Mouse (Mus musculus) v-Abl transformed pro-B cells (cell line): ENCODE results near the gene Neb.
"Not testable (repeated sequence)": the region's sequence is repeated elsewhere in the genome, so short reads cannot be mapped to it uniquely, and the experiment has no call there.

Experiments used
- in situ Hi-C, 2 experiments: fragments of 400-800 bp; cut with MboI; formaldehyde crosslinking; loops; one replicate each; pipeline ENCODE4 v1.15.1; 2025; ENCODE audit not compliant: unreplicated experiment in 2 of 2

Neb gene

GRCm38 (mm10) chr2:52220074-52220473 lies 158.2 kb downstream of the Neb start:
- in situ Hi-C loops = no loop called here

DNA sequence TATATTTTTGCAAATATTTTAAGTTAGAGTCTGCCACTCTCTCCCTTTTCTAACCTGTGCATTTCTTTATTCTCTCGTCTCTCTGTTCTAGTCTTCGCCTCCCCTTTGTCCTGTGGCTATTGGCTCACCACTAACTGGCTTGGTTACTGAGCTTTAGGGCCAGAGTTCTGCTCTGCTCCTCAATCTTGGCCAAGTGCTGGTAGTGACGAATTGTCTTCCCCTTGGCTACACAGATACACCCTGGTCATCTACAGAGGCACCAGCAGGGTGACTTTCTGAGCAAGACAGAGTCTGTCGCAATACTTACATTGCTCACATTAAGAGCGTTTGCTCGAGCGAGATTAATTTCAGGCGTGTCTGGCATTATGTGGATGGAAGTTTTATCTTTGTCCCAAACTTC lies 162.3 kb downstream of the Neb start:
- in situ Hi-C loops = no loop called here

DNA sequence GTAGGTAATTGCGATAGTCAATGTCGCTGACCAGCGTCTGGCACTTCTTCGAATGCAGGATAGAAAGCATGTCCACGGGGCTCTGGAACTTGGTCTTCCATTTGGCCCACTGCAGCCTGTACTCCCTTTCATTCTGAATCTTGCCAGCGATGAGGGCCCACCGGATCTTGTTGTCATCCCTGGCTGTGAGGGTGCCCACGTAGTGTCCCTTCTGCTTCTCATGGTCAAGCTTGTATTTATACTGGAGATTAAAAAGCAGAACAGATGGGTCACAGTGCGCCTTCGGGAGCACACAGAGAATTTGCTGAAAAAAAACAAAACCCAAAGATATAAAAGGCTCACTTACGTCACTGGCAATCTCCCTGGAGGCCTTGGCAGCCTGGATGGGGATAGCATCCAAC lies 165.7 kb downstream of the Neb start:
- in situ Hi-C loops = no loop called here

- in situ Hi-C loops = no loop called here
These were observed 166.8 kb downstream of the Neb start for GRCm38 (mm10) chr2:52211358-52211899.

- in situ Hi-C loops = no loop called here
These were observed 167.6 kb downstream of the Neb start for GRCm38 (mm10) chr2:52210685-52211084.

DNA sequence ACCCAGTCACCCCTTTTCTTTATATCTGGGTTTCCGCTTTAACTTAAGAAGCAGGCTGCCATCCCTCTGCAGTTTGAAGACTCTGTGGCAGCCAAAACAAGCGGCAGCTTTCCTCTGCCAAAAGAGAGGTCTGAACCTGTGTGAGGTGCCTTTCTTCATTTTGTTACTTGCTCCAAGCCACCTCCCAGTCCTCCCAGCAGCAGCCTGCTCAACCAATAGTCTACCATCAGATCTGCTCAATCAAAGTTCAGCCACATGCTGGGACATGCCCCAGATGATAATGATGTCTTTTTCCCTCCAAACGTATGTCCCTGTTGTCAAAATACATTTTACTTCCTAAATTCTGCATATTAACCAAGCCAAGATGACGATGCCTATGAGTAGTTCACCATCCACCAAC lies 173.3 kb downstream of the Neb start:
- in situ Hi-C loops = no loop called here

DNA sequence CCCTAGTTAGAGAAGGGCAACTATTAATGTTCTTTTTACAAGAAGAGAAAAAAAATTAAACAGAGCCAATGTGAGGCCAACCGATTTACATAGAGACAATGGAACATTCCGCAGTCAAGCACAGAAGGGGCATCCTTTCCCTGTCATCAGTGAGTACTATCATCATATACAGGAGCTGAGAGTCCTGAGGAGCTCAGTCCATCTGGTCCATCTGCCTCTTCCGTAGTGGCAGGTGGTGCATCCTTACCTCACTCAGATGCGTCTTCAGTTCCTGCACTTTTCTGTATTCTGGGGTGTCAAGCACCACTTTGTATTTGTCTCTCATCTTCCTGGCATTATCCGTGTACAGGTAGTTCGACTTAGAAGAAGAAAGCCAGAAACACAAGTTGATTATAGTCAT lies 184.6 kb downstream of the Neb start:
- in situ Hi-C loops = no loop called here

- in situ Hi-C loops = no loop called here
These were observed 198.6 kb downstream of the Neb start for GRCm38 (mm10) chr2:52179678-52180077.

- in situ Hi-C loops = no loop called here
These were observed 200.5 kb downstream of the Neb start for GRCm38 (mm10) chr2:52177726-52178125.

GRCm38 (mm10) chr2:52177184-52177583 lies 201.1 kb downstream of the Neb start:
- in situ Hi-C loops = no loop called here

GRCm38 (mm10) chr2:52176537-52176936 lies 201.7 kb downstream of the Neb start:
- in situ Hi-C loops = no loop called here

GRCm38 (mm10) chr2:52174951-52175350 lies 203.3 kb downstream of the Neb start:
- in situ Hi-C loops = no loop called here

- in situ Hi-C loops = no loop called here
These were observed 208.8 kb downstream of the Neb start for GRCm38 (mm10) chr2:52169243-52170005.

- in situ Hi-C loops = no loop called here
These were observed 225.2 kb downstream of the Neb start for GRCm38 (mm10) chr2:52153064-52153463.

DNA sequence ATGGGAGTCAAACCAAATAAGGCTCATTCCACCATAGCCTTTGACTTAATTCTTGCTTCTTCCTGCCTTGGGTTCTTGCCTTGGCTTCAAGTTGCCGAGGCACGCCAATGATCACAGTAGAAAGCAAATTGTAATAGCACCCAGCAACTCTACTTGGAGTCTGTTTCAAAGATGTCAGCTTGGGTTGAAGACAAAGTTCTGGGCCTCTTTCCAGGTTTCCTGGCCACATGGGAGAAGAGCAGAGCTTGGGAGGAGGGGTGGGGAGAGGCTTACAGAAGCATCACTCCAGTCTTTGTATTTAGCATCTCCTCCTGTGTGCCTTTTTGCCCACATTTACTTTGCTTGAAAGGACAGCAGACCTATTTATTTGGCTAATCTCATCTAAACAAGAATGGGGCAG lies 244.9 kb downstream of the Neb start:
- in situ Hi-C loops = no loop called here

- in situ Hi-C loops = not testable (repeated sequence)
These were observed 246.9 kb downstream of the Neb start for GRCm38 (mm10) chr2:52131370-52131769.

GRCm38 (mm10) chr2:52114086-52114485 lies 264.2 kb downstream of the Neb start:
- in situ Hi-C loops = loop anchor here in 1 of 2 experiments (25.0 kb wide), 2 partner anchors 298 to 1023 kb away; partner anchors contain the start of gene Arl5a
